Mouse (Mus musculus) intestine, postnatal 0 days (tissue): ENCODE data around the gene Lrrc4. TPM values are rescaled to one million over a fixed set of nuclear protein-coding genes. Genes with fewer than 3 reads are reported as not detected.

Experiments
- ATAC-seq: fragments of 200-750 bp; cut with Nextera tagmentation; 2 replicates; pipeline ENCODE4 v1.8.0; 2017; ENCODE audit warnings: mild to moderate bottlenecking, moderate TSS enrichment, moderate library complexity
- H3K27ac ChIP-seq: fragments of 300-500 bp; sonication (generic); 2 replicates; pipeline ENCODE4 v1.5.1; 2014; ENCODE audit warnings: mild to moderate bottlenecking, low read depth, low read length, moderate library complexity
- H3K27me3 ChIP-seq: fragments of 300-500 bp; sonication (generic); replicated peaks from 2 replicates; pipeline ENCODE4 v1.6.1; 2014; ENCODE audit warnings: low read length, mixed read lengths; ENCODE audit not compliant: control insufficient read depth, insufficient read depth
- H3K36me3 ChIP-seq: fragments of 300-500 bp; sonication (generic); 2 replicates; pipeline ENCODE4 v1.6.1; 2014; ENCODE audit warnings: mild to moderate bottlenecking, moderate library complexity; ENCODE audit not compliant: control insufficient read depth, insufficient read depth
- H3K4me1 ChIP-seq: fragments of 300-500 bp; sonication (generic); replicated peaks from 2 replicates; pipeline ENCODE4 v1.6.1; 2014; ENCODE audit warnings: antibody characterized with exemption, low read length, mixed read lengths; ENCODE audit not compliant: control insufficient read depth, insufficient read depth
- H3K4me2 ChIP-seq: fragments of 300-500 bp; sonication (generic); replicated peaks from 2 replicates; pipeline ENCODE4 v1.6.1; 2014; ENCODE audit warnings: low read depth, mild to moderate bottlenecking, moderate library complexity
- H3K4me3 ChIP-seq: fragments of 300-500 bp; sonication (generic); 2 replicates; pipeline ENCODE4 v1.5.1; 2014; ENCODE audit warnings: low read depth, low read length
- H3K9ac ChIP-seq: fragments of 300-500 bp; sonication (generic); 2 replicates; pipeline ENCODE4 v1.6.1; 2014; ENCODE audit warnings: mild to moderate bottlenecking, low read depth, low read length
- H3K9me3 ChIP-seq: fragments of 300-500 bp; sonication (generic); 2 replicates; pipeline ENCODE4 v1.6.1; 2016; ENCODE audit warnings: mixed run types; ENCODE audit not compliant: control insufficient read depth
- CTCF ChIP-seq: sonication (generic); IDR thresholded peaks from 2 replicates; pipeline ENCODE4 v1.5.1; 2016; ENCODE audit warnings: low read depth, mild to moderate bottlenecking, control low read depth, antibody characterized with exemption, moderate library complexity
- WGBS: fragments of 180-500 bp; shearing (Covaris S2); extraction: QIAGEN DNeasy Blood & Tissue Kit; methylation state at CpG from one replicate; pipeline ENCODE4 v1.1.7; 2014; 5-methylcytosine and 5-hydroxymethylcytosine counted together
- polyA plus RNA-seq: library from polyadenylated mRNA; unstranded; fragments of >200 nt; fragmentation: Nextera tagmentation; extraction: Ambion mirVana; gene quantifications from 2 replicates; pipeline ENCODE4 v1.2.1, GENCODE M21; 2015

The Lrrc4 gene
- polyA plus RNA-seq, 1 experiment from 2014 or later, result 3.2 TPM

DNA sequence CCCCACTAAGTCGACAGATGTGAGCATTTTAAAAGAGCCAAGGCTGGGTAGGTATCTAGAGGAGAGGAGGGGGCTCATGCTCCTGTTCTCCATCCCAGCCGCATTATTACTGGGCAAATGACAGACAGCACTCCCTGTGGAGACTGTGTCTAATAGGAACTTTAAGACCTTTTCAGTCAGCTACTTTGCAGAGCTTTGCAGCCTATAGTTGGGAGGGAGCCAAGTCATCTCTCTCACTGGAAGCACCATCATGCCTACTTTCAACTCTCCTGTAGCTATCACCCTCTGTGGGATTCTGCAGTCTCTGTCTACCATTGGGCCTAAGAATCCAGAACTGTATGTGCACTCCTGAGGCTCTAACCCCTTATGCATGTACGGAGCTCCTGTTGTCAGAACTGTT lies 5.7 kb downstream of the Lrrc4 start:
- no peak for ATAC-seq
- WGBS, result 88% methylated on average over 3 of the region's 3 CpGs
- Histone ChIP-seq H3K9ac (no peak overlapping the region), H3K27ac (no peak overlapping the region), H3K4me1 (0 out of 2 replicates have a peak, but pooled peaks cover under 1% of the 10 kb centered on the region), H3K4me3 (no peak overlapping the region), H3K4me2 (no peak overlapping the region), H3K9me3 (no peaks in the 10 kb centered on the region), H3K36me3 (no peaks in the 10 kb centered on the region; the same call in 1 of the 2 replicates), H3K27me3 (no peaks in the 10 kb centered on the region)
- TF ChIP-seq CTCF, result no peak

DNA sequence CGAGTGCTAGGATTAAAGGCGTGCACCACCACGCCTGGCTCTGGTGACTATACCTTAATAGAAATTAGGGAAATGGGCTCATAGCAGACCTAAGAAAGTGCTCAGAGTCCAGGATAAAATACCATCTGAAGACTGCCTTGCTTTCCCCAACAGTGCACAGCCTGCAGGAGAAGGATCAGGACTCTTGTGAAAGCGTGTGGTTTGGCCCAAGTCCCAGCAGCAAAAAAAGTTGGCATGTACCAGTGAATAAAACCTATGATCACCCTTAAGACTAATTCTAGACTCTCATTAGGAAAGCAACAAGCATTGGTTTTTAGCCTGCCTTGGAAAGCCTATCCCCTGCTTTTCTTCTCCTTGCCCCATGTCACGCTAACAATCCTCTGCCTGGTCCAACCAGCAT lies 7.7 kb downstream of the Lrrc4 start:
- no peaks in the 10 kb centered on the region; the same call in 1 of the 2 replicates for H3K36me3 ChIP-seq
- 91% methylated on average over 5 of the region's 5 CpGs for WGBS
- H3K9ac ChIP-seq, result no peak overlapping the region
- H3K9me3 ChIP-seq, result no peaks in the 10 kb centered on the region
- no peak overlapping the region for H3K27ac ChIP-seq
- TF ChIP-seq CTCF, result no peak
- no peak for ATAC-seq
- H3K4me1 ChIP-seq, result 0 out of 2 replicates have a peak, but pooled peaks cover 2% of the 10 kb centered on the region
- no peak overlapping the region for H3K4me3 ChIP-seq
- H3K27me3 ChIP-seq, result no peaks in the 10 kb centered on the region
- H3K4me2 ChIP-seq, result no peak overlapping the region

DNA sequence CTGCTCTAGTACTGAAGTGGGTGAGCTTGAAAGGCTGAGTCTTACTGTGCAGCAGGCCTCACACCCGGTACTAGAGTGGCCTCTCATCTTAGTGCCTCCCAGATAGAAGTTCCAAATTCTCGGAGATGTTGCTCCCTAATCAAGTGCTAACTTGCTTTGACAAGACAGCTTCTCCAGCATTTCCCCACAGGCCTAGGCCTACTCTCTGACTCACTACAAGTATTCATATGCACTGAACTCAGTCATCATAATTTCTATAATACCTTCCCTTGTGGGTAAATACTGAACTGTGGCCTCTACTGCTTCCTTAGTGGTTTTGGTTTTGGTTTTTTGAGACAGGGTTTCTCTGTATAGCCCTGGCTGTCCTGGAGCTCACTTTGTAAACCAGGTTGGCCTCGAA lies 8.2 kb downstream of the Lrrc4 start:
- no peak overlapping the region for H3K4me3 ChIP-seq
- 93% methylated on average over 3 of the region's 3 CpGs for WGBS
- no peak for ATAC-seq

DNA sequence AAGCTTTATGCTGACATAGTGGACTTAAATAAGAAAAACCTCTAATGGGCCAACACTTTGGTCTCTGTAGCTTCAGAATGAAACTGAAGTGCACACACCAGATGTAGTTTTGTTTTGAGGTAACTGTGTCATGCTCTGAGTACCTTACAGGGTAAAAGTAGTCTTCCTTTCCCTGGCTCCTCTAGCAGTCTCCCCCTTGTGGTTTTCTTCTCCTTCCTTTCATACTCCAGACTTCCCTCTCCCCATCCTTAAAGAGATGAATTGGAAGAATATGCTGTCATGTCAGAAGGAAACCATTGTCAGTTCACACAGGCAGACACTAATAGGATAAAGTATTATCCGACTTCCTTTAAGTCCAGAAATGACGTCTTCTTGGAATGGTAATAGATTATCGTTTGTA lies 9.3 kb downstream of the Lrrc4 start:
- H3K27me3 ChIP-seq, result no peaks in the 10 kb centered on the region
- H3K9me3 ChIP-seq, result no peaks in the 10 kb centered on the region
- no peak for ATAC-seq
- 0 out of 2 replicates have a peak, but pooled peaks cover 2% of the 10 kb centered on the region for H3K4me1 ChIP-seq
- no peak overlapping the region for H3K9ac ChIP-seq
- no peaks in the 10 kb centered on the region; the same call in 1 of the 2 replicates for H3K36me3 ChIP-seq
- no peak overlapping the region for H3K4me3 ChIP-seq
- H3K4me2 ChIP-seq, result no peak overlapping the region
- H3K27ac ChIP-seq, result no peak overlapping the region
- 77% methylated on average over 3 of the region's 3 CpGs for WGBS
- TF ChIP-seq CTCF, result peak; percentile 35; the same call in 1 of the 2 replicates

More for the DNA sequence above, 8.2 kb downstream of the Lrrc4 start:
- Histone ChIP-seq H3K36me3 (no peaks in the 10 kb centered on the region; the same call in 1 of the 2 replicates), H3K9ac (no peak overlapping the region), H3K4me1 (0 out of 2 replicates have a peak, but pooled peaks cover 2% of the 10 kb centered on the region), H3K4me2 (no peak overlapping the region), H3K27me3 (no peaks in the 10 kb centered on the region), H3K27ac (no peak overlapping the region), H3K9me3 (no peaks in the 10 kb centered on the region)
- no peak for TF ChIP-seq CTCF

DNA sequence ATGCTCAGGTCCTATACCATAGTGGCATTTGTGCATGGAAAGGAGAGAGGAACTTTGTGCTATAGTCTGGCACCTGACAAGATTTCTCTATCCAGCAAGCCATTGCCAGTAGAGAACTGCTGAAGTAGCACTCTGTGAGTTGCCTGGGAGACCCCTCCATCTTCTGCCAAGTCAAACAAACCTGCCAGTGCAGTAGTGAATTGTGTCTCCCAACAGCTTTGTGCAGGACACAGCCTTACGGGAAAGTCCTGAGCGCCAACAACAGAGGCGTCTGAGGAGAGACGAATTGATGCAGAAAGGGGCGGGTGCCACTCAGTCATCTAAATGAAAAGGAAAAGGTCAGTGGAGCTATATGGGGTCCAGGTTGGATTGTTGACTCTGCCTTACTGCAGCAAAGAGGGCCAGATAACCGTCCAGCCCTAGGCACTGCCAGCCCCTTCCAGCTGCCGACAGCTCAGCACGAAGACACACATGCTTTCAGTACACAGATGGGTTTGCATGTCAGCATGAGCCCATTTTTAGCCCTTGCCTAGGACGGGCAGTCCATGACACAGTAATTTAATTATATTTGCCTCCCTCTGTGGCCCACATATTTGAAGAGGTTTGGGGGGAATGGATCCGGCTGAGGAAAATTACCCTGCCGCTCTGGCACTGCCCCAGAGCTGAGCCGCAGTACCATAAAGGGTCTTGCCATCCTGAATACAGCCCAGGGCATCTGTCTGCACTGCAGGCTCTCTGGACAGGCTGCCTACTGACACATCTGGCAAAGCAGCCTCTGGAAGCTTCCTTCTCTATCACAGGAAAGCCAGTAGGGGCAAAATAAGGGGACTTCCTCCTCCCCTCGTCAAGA lies 11.8 kb downstream of the Lrrc4 start:
- H3K9ac ChIP-seq, result no peak overlapping the region
- no peaks in the 10 kb centered on the region for H3K9me3 ChIP-seq
- no peak overlapping the region for H3K4me3 ChIP-seq
- 0 out of 2 replicates have a peak, but pooled peaks cover 2% of the 10 kb centered on the region for H3K4me1 ChIP-seq
- no peaks in the 10 kb centered on the region; the same call in 1 of the 2 replicates for H3K36me3 ChIP-seq
- H3K27ac ChIP-seq, result no peak overlapping the region
- no peak for TF ChIP-seq CTCF
- no peak for ATAC-seq
- WGBS, result 70% methylated on average over 13 of the region's 13 CpGs
- no peaks in the 10 kb centered on the region for H3K27me3 ChIP-seq
- no peak overlapping the region for H3K4me2 ChIP-seq

DNA sequence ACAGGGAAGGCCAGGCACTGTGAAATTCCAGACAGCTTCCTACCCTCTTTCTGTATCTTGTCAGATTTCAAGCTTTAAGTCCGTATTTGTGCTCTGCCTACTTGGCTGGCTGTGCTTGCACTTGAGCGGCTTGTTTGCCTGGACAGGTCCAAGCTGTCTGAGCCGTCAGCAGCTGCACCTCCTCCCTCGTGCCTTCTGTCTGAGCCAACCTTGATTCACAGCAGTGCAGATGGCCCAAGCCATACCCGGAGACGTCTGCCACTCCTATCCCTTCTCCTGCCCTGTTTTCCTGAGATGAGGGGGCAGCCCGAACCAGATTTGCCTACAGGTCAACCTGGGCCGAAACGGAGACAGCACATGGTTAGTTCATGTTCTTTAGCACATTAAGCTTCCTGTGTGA lies 14.5 kb downstream of the Lrrc4 start:
- H3K9me3 ChIP-seq, result no peaks in the 10 kb centered on the region
- H3K27ac ChIP-seq, result no peak overlapping the region
- H3K4me3 ChIP-seq, result no peak overlapping the region
- no peak for TF ChIP-seq CTCF
- no peak for ATAC-seq
- 0 out of 2 replicates have a peak, but pooled peaks cover 2% of the 10 kb centered on the region for H3K4me1 ChIP-seq
- 67% methylated on average over 9 of the region's 9 CpGs for WGBS
- no peaks in the 10 kb centered on the region; the same call in 1 of the 2 replicates for H3K36me3 ChIP-seq
- H3K4me2 ChIP-seq, result no peak overlapping the region
- H3K9ac ChIP-seq, result no peak overlapping the region
- no peaks in the 10 kb centered on the region for H3K27me3 ChIP-seq
